In genomic region chr11:105469561-105469960, GRCm38 (mm10) we compare ENCODE assay signal across 22 mouse cellular contexts. TPM values are rescaled to one million over a fixed set of nuclear protein-coding genes. Genes with fewer than 3 reads are reported as not detected.
DNase-seq lines count a peak whose midpoint lies in the region; ATAC-seq and TF ChIP-seq lines count a peak whose summit lies in the region.
"Had no signal": no experiment of that assay in that cellular context is flagged by ENCODE, and none has a peak within 500 bp of the region (broad histone marks: within the 10 kb centered on the region; RNA-seq: fewer than 3 reads in every experiment).

No protein-coding gene starts in this region.

- H3K36me3 ChIP-seq in forebrain, postnatal 0 days (ENCODE audit: insufficient read depth) = no peaks in the 10 kb centered on the region
- H3K36me3 ChIP-seq in forebrain, embryonic 13.5 days (ENCODE audit: poor library complexity, severe bottlenecking) = no peaks in the 10 kb centered on the region
- H3K36me3 ChIP-seq in midbrain, embryonic 15.5 days (replicated peaks) = no peaks in the 10 kb centered on the region
- H3K36me3 ChIP-seq in midbrain, embryonic 13.5 days = no peaks in the 10 kb centered on the region
- H3K36me3 ChIP-seq: neural tube, embryonic 12.5 days had no signal

- no peak for TF ChIP-seq CTCF in forebrain, postnatal 0 days (IDR thresholded peaks at IDR 0.05; ENCODE audit: low read depth)
- no peak for TF ChIP-seq CTCF in layer of hippocampus, adult 2 months (conservative IDR thresholded peaks at IDR 0.05)

- peak overlapping the region; percentile 15; the same call in 1 of the 2 replicates for H3K27ac ChIP-seq in forebrain, postnatal 0 days (ENCODE audit: low read depth, low read length)
- no peak overlapping the region for H3K27ac ChIP-seq in forebrain, embryonic 13.5 days
- peak overlapping the region; percentile 3; the same call in 1 of the 2 replicates for H3K27ac ChIP-seq in layer of hippocampus, adult 2 months
- H3K27ac ChIP-seq in midbrain, embryonic 15.5 days = 0 out of 2 replicates have a peak overlapping the region, but pooled peaks have one; percentile 15
- H3K27ac ChIP-seq in midbrain, embryonic 13.5 days = no peak overlapping the region
- H3K27ac ChIP-seq: neural tube, embryonic 12.5 days had no signal

- H3K27me3 ChIP-seq in forebrain, postnatal 0 days (ENCODE audit: insufficient read depth, low read length) = no peaks in the 10 kb centered on the region
- no peaks in the 10 kb centered on the region for H3K27me3 ChIP-seq in forebrain, embryonic 13.5 days
- H3K27me3 ChIP-seq in midbrain, embryonic 15.5 days (replicated peaks) = no peaks in the 10 kb centered on the region
- no peaks in the 10 kb centered on the region for H3K27me3 ChIP-seq in midbrain, embryonic 13.5 days
- H3K27me3 ChIP-seq: neural tube, embryonic 12.5 days had no signal

- peaks cover 17% of the 10 kb centered on the region for H3K4me1 ChIP-seq in forebrain, postnatal 0 days (ENCODE audit: insufficient read depth)
- peaks cover 30% of the 10 kb centered on the region for H3K4me1 ChIP-seq in forebrain, embryonic 13.5 days
- H3K4me1 ChIP-seq in midbrain, embryonic 15.5 days = peaks cover 29% of the 10 kb centered on the region
- peaks cover 30% of the 10 kb centered on the region for H3K4me1 ChIP-seq in midbrain, embryonic 13.5 days (replicated peaks)
- H3K4me1 ChIP-seq: neural tube, embryonic 12.5 days had no signal

- H3K9ac ChIP-seq in forebrain, postnatal 0 days = no peak overlapping the region
- no peak overlapping the region for H3K9ac ChIP-seq in forebrain, embryonic 13.5 days
- no peak overlapping the region for H3K9ac ChIP-seq in midbrain, embryonic 15.5 days
- H3K9ac ChIP-seq in midbrain, embryonic 13.5 days (replicated peaks) = no peak overlapping the region
- H3K9ac ChIP-seq: lung, embryonic 14.5 days; neural tube, embryonic 12.5 days had no signal

- no peaks in the 10 kb centered on the region for H3K9me3 ChIP-seq in forebrain, postnatal 0 days (ENCODE audit: low read length)
- H3K9me3 ChIP-seq in forebrain, embryonic 13.5 days (replicated peaks) = no peaks in the 10 kb centered on the region
- H3K9me3 ChIP-seq in midbrain, embryonic 15.5 days = no peaks in the 10 kb centered on the region
- H3K9me3 ChIP-seq in midbrain, embryonic 13.5 days = no peaks in the 10 kb centered on the region
- H3K9me3 ChIP-seq: neural tube, embryonic 12.5 days had no signal

- no peak for ATAC-seq in forebrain, postnatal 0 days
- no peak for ATAC-seq in forebrain, embryonic 13.5 days
- ATAC-seq in midbrain, embryonic 15.5 days (replicated peaks) = no peak
- no peak for ATAC-seq in midbrain, embryonic 13.5 days
- ATAC-seq: forebrain, embryonic 14.5 days had no signal

- 72% methylated on average over 4 of the region's 4 CpGs for WGBS in forebrain, postnatal 0 days
- 78% methylated on average over 4 of the region's 4 CpGs for WGBS in forebrain, embryonic 13.5 days
- WGBS in midbrain, embryonic 15.5 days = 71% methylated on average over 4 of the region's 4 CpGs
- 67% methylated on average over 4 of the region's 4 CpGs for WGBS in midbrain, embryonic 13.5 days

- no peak for DNase-seq in forebrain, postnatal 0 days
- DNase-seq in layer of hippocampus, adult 2 months (ENCODE audit: low spot score in 2 of 2) = no peak
- DNase-seq in layer of hippocampus, adult 11-12 months (ENCODE audit: low spot score) = no peak
- peak; percentile 10 to 28 for DNase-seq in lung, postnatal 4 days
- DNase-seq in yolk sac, embryonic 10.5 days (ENCODE audit: low spot score) = no peak
- DNase-seq: embryo, embryonic 11 days; kidney, adult 8-10 months; kidney, postnatal 4 days; right cerebral cortex, postnatal 14 days had no signal

- H3K4me2 ChIP-seq in forebrain, postnatal 0 days (ENCODE audit: low read depth) = no peak overlapping the region
- no peak overlapping the region for H3K4me2 ChIP-seq in forebrain, embryonic 13.5 days
- no peak overlapping the region for H3K4me2 ChIP-seq in midbrain, embryonic 15.5 days
- no peak overlapping the region for H3K4me2 ChIP-seq in midbrain, embryonic 13.5 days (replicated peaks)
- H3K4me2 ChIP-seq: lung, embryonic 14.5 days; neural tube, embryonic 12.5 days had no signal

- H3K4me3 ChIP-seq in forebrain, postnatal 0 days (ENCODE audit: low read depth, low read length) = no peak overlapping the region
- no peak overlapping the region for H3K4me3 ChIP-seq in forebrain, embryonic 13.5 days
- H3K4me3 ChIP-seq in layer of hippocampus, adult 2 months = no peak overlapping the region
- no peak overlapping the region for H3K4me3 ChIP-seq in midbrain, embryonic 15.5 days
- no peak overlapping the region for H3K4me3 ChIP-seq in midbrain, embryonic 13.5 days (replicated peaks)
- H3K4me3 ChIP-seq: neural tube, embryonic 12.5 days had no signal

RNA-seq across cellular contexts. Expression of gene March10, which starts 13.0 kb away (rescaled TPM):
- 0.38 TPM in 2 replicates for total RNA-seq in forebrain, postnatal 0 days (2014; rRNA removed)
- 0.36 and 0.58 TPM in 2 replicates for polyA plus RNA-seq in forebrain, postnatal 0 days (2015; fragmentation: Nextera tagmentation; extraction: Ambion mirVana)
- polyA plus RNA-seq in forebrain, embryonic 13.5 days (2015; fragmentation: Nextera tagmentation; extraction: Ambion mirVana) = not detected in 2 replicates
- under 1 TPM; 0.79 to 0.87 TPM for total RNA-seq in layer of hippocampus, adult 2 months (2021)
- polyA plus RNA-seq in midbrain, embryonic 15.5 days (2015; fragmentation: Nextera tagmentation; extraction: Ambion mirVana) = 0.34 and 0.58 TPM in 2 replicates
- 0.26 and 0.99 TPM in 2 replicates for polyA plus RNA-seq in midbrain, embryonic 13.5 days (2015; fragmentation: Nextera tagmentation; extraction: Ambion mirVana)
- total RNA-seq: adrenal gland, adult 18-20 months; gastrocnemius, adult 18-20 months; liver, adult 2 months; MEL had no signal
- polyA plus RNA-seq: liver, adult 2 months; lung, embryonic 14.5 days; spleen, adult 2 months; stomach, embryonic 16.5 days; thymus, postnatal 0 days had no signal

Comparison
In these comparisons a context has a peak if more than half of its experiments do, and no peak if none do; other contexts are left out.
1. H3K27ac ChIP-seq: peak in forebrain, postnatal 0 days (single experiment), layer of hippocampus, adult 2 months (single experiment) and midbrain, embryonic 15.5 days (single experiment); none in forebrain, embryonic 13.5 days (single experiment) and midbrain, embryonic 13.5 days (single experiment).
2. DNase-seq: peak in lung, postnatal 4 days (2 of 2); none in forebrain, postnatal 0 days (single experiment), layer of hippocampus, adult 2 months (0 of 2), layer of hippocampus, adult 11-12 months (single experiment) and yolk sac, embryonic 10.5 days (single experiment).